Mouse (Mus musculus): ENCODE results near the gene Alox12b.

Alox12b gene

DNA sequence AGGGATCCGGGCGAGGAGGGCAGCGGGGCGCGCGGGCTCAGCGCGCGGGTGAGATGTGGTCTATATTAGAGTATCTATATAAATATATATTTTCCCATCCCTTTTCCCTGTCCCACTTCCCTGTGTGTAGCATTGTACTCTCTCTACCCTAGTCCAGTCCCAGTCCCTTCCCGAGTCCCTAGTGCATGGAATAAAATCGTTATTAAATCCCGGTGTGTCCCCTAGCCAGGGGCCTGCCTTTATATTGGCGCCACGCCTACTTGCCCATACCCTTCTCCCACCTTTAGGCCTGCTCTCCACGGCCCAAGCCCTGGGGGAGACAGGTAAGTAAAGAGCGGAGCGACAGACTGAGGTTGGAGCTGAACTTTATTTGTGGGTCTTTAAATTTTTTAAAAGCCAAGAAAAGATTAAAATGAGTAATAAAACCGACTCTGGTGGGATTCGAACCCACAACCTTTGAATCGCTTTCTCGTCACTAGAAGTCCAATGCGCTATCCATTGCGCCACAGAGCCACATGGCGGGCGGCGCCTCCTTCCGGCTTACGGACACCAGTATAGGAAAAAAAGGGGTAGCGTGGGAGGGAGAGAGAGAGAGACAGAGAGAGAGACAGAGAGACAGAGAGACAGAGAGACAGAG lies 33.6 kb upstream of the Alox12b start:
- peak; percentile 97 for DNase-seq (ENCODE audit: low spot score in 2 of 2)

DNA sequence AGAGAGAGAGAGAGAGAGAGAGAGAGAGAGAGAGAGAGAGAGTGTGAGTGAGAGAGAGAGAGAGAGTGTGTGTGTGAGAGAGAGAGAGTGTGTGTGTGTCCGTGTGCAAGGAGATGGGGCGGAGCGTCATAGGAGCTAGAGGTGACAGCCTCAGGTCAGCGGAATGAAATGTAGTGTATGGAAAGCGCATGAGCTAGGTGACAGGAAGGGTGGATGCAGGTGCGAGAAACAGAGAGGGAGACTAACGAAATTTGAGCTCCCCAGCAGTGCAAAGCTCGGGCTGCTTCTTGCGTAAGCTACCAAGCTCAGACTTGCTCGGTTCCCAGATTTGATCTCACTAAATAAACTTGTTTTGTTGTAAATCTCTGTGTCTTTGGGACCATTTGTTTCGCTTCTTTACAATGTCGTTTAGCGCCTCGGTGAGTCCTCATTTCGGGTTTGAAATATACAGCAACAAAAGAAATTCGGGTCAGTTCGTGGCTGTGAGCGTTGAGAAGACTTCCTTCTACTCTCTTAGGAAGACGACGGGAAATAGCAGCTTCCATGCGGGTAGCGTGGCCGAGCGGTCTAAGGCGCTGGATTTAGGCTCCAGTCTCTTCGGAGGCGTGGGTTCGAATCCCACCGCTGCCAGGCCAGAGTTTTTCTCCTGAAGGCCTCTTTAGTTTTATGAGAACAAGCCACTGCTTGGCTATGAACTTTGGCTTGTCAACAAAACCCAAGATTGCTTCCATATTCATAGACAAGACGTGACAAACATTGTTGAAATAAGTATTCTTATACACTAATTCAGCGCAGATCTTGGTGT lies 32.9 kb upstream of the Alox12b start:
- peak; percentile 96 to 98 for DNase-seq (ENCODE audit: low spot score in 2 of 2)

DNA sequence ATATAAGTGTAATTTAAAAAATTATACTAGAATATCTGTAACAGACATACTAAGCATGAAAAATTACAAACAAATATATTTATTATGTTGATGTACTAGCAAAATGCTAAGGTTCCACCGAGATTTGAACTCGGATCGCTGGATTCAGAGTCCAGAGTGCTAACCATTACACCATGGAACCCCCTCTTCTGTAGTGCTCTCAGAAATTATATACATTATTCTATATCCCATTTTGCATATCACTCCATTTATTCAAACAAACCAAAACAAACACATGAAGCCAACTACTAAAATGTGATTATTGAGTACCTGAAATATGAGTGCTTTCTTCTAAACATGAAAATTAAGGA lies 32.3 kb upstream of the Alox12b start:
- peak; percentile 64 to 78 for DNase-seq (ENCODE audit: low spot score in 2 of 2)

DNA sequence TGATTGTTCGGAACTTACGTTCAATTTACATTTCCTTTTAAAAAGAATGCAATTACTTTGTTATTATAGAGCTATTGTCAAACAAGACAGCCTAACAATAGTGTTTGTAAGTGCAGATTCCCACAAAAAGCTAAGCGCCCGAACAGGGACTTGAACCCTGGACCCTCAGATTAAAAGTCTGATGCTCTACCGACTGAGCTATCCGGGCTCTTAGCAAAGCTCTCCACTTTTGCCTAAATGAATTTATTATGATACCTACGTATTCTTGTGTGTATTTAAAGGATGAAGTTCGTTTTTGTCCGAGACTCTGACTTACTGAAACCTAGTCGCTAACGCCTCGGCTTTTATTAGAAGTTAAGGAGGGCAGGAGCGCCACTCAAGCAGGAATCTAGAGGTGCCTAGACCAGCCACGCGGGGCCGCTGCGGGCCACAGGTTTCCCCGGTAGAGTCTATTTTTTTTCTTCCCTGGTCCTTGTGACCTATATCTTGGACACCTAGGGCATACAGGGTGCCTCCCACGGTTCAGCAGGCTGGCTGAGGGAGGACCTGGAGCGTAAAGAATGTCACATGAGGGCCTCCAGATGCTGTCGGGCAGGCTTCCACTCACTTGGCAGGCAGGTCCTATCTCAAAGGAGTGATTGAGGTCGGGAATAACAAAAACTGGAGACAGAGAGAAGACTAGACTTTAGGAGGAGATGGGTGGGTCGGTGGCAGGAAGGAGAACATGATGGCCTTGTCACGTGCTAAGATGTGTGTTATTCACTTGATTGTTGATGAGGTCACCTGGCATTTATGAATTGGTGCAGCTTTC lies 31.5 kb upstream of the Alox12b start:
- peak; percentile 83 to 86 for DNase-seq (ENCODE audit: low spot score in 2 of 2)

DNA sequence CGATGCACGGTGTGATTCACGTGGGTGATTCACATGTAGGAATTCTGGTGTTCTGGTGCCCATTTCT lies 31.1 kb upstream of the Alox12b start, which contains the start of gene Aloxe3:
Aloxe3 (plus strand) TSS at position 45 of the 67 bp plus-strand sequence.
- DNase-seq (ENCODE audit: low spot score in 2 of 2) = no peak

DNA sequence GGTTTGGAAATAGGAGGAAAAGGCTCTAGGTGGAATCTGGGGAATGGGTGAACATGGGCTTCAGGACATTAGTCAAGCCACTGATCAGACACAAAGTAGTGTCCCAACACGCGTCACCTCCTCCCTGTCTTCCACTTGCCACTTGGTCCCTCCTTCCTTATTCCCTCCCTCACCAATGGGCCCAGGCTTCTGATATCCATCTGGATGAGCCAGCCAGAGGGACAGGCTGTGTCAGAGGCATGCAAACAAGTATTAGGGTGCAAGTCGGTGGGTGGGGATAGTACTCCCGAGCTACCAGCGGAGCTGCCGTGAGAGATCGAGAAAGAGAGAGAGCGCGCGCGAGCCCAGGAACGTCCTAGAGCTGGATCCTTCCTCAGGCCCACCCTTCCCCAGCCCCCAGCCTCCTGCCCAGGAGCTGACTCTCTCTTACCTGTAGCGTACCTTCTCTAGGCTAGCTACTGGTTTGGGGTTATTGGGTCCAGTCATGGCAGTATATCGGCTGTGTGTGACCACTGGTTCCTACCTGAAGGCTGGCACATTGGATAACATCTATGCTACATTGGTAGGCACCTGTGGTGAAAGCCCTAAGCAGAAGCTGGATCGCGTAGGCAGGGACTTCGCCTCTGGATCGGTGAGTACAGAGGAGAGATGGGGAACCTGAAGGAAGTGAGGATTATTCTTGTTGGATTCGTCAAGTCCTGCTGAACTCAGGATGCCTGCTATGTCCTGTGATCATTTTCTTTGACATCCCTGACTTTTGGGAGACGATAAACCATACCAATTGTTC lies 30.7 kb upstream of the Alox12b start:
- DNase-seq (ENCODE audit: low spot score in 2 of 2) = no peak

DNA sequence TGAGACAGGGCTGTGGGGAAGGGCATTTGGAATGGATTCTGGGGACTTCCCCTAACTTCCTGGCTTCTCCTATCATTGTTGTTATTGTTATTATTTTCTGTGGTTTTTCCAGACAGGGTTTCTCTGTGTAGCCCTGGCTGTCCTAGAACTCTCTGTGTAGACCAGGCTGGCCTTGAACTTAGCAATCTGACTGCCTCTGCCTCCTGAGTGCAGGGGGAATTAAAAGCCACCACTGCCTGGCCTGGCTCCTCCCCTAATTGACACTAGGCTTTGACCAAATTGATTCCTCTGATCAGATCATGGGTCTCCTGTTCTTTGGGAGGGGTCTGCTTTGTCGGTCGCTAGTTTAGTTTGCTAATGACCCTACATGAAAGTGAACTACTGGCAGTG lies 30.1 kb upstream of the Alox12b start:
- no peak for DNase-seq (ENCODE audit: low spot score in 2 of 2)

DNA sequence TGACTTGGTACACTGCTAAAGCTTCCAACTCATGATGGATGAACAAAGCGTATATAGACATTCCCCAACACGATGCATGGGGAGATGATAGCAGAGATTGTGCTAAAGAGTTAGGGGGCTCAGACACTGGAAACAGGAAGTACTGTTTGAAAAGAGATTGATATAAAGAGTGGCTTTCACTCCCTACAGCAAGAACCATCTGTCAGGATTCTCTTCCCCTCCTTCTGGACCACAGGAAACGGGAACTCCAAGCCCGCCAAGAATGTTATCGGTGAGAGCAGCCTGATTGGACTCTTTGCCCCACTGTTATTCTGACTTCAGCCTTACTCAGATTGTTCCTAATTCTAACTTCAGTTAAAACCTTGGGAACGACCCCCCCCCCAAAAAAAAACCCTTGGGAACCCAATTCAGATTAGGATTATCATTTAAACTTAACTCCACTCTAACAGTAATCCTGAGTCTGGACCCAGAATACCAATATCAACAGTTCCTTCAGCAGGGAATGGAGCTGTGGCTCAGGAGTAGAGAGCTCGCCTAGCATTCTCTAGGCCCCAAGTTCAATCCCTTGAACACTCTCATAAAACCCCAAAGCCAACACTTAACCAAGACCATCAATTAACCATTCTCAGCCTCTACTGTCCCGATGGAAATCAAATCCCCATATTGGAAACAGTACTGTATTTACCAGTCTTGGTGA lies 28.2 kb upstream of the Alox12b start:
- DNase-seq (ENCODE audit: low spot score in 2 of 2) = no peak

DNA sequence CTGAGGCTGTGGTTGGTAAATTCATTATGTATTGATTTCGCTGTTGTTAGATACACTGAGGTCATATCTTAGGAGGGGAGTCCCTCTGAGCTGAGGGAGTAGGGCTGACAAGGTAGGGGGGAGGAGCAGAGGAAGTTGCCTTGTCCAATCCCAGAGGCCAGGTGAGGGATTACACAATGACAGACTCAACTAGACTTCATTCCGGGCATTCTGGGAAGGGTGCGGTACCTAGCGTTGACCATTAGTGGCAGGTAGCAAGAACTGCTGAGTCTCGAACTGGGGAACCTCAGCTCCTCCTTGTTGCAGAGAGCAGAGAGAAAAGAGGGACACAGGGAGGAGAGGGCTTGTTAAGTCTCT lies 23.2 kb upstream of the Alox12b start:
- DNase-seq (ENCODE audit: low spot score in 2 of 2) = no peak

DNA sequence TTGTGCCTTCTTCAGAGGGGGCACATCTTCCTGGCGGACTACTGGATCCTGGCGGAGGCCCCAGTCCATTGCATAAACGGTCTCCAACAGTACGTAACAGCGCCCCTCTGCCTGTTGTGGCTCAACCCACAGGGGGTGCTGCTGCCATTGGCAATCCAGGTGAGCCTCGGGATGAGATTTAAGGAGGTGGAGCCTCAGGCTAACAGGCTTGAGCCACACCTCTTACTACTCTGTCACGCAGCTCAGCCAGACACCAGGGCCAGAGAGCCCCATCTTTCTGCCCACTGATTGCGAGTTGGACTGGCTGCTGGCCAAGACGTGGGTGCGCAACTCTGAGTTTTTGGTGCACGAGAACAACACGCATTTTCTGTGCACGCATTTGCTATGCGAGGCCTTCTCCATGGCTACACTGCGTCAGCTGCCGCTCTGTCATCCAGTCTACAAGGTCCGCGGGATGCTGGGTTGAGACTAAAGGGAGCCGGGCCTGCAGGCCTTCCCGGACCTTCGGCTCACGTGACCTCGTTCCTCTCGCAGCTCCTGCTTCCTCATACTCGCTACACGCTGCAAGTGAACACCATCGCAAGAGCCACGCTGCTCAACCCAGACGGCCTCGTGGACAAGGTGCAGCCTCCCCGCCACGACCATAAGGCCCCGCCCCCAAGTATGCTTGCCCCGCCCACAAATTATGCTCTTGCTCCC lies 22.7 kb upstream of the Alox12b start:
- peak; percentile 87 to 91 for DNase-seq (ENCODE audit: low spot score in 2 of 2)

DNA sequence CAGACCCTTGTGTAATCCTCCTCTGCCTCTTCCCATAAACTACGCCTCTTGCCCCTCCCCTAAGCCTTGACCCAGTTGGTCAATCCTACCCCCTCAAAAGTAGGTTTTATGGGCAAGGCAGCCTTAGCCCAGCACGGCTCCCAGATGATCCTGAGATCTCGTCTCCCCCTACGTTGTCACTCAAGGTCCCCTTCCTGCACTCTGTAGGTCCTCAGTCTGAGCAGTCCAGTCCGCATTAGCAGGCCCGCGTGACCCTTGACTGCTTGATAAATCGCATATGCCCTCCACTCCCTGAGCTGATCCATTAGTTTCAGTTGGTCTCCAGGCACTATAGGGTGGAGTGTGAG lies 22.2 kb upstream of the Alox12b start:
- no peak for DNase-seq (ENCODE audit: low spot score in 2 of 2)

DNA sequence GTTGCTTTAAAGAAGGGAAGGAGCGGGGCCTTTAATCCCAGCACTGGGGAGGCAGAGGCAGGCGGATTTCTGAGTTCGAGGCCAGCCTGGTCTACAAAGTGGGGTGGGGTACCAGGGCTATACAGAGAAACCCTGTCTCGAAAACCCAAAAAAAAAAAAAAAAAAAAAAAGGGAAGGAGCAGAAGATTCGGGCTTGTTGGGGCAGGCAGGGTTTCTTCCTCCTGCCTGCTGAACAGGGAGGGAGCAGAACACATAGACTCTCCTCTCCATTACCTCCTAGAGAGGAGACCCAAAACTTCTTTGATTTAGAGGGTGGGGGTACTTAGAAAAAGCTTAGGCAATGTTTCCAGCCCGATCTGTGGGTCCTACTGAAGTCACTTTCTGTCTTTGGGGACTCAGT lies 21.4 kb upstream of the Alox12b start:
- DNase-seq (ENCODE audit: low spot score in 2 of 2) = no peak

DNA sequence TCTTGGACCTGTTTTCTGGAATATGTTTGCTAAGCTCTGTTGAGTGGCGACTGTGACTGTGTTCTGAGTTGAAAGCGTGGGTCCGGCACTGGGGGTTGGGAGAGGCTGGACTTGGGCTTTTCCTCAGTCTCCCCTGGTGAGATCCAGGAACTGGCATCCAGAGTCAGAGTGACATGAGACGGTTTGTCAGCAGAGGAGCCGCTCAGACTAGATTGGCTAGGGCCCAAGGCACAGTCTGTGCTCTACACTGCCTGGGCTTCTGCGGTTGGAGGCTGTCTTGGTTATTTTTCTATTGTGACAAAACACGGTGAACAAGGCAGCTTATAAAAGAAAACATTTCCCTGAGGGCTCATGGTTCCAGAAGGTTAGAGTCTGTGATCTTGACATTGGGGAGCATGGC lies 9.2 kb upstream of the Alox12b start:
- no peak for DNase-seq (ENCODE audit: low spot score in 2 of 2)

DNA sequence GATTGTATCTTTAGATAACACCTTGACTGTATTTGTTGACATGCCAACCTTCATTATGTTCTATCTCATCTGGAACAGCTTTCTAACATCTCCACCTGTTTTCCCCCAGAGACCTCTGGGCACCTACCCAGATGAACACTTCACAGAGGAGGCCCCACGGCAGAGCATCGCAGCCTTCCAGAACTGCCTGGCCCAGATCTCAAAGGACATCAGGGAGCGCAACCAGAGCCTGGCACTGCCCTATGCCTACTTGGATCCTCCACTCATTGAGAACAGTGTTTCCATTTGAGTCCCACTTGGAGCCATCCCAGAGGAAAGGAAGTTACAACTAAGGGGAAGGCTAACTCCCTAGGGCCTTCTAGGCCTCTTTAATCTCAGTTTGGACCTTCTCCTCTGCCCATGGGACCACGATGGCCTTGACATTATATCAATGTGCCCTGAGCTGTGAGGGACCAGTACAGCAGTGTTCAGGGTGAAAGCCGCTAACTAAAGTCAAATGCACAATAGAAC lies 8.3 kb upstream of the Alox12b start:
- DNase-seq (ENCODE audit: low spot score in 2 of 2) = no peak

DNA sequence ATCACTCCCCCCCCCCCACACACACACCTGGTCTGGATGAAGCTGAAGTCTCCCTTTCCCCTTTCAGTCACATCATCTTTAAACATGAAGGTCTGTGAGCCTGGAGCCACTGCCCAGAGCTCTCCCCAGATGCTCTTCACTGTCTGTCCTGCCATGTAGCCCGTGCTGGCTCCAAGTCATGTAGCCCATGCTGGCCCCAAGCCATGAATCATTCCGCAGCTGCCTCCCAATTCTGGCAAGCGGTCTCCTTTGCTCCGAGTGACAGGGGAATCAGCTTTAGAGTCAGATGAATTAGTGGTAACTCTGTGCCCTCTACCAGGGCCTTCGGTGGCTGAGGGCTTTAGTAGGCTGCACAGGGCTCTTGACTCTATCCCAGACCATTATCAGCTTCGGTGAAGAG lies 7.1 kb upstream of the Alox12b start:
- DNase-seq (ENCODE audit: low spot score in 2 of 2) = no peak

DNA sequence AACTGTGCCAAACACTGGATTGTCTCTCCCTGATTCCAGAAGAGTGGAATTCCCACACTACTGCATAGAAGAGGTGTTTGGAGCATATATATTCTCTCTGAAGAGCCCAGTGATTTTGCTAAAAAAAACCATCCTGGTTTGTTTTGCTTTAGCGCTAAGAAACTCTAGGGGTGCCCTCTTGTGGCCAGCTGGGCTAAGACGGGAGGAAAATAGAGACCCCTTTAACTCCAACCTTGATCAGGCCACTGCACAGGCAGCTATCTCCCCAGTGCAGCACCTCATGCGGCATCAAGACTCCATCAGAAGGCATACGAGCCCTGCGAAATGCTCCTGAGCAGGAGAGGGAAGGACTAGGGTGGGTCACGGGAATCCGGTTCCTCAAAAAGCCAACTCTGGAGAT lies 6.3 kb upstream of the Alox12b start:
- peak; percentile 70 to 76 for DNase-seq (ENCODE audit: low spot score in 2 of 2)

DNA sequence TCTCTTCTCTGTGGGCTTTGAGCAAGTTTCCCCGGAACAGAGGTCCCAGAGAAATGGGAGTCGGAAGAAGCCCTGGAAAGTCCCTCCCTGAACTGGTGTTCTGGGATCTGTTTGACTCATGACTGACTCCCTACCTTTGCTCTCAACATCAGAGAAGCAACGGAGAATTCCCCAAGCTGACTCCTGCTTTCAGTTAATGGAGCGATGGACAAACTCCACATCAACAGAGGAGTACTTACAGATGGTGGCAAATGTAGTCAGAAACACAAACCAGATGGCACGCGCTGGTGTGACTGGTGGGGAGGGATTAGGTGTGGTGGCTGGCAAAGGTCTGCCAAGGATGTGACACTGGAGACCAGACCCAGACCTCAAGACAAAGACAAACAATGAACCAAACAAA lies 5.8 kb upstream of the Alox12b start:
- no peak for DNase-seq (ENCODE audit: low spot score in 2 of 2)

DNA sequence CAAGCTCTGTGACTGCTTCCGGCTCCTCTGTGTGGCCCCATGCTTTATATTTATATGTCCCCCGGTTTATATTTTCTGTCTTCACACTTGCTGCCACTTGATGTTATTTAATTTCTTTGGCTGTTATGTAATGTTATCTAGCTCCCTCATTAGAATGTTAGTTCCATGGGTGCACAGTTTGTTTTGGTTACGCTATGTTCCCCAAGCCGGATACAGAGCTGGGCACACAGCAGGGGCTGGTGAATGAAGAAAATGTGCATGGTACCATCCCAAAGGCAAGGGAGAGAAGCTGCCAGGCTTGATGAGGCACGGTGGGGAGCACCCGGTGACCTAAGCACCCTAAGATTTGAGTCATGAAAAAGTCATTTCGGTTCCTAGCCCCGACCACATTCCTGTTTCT lies 3.0 kb upstream of the Alox12b start:
- DNase-seq (ENCODE audit: low spot score in 2 of 2) = no peak

DNA sequence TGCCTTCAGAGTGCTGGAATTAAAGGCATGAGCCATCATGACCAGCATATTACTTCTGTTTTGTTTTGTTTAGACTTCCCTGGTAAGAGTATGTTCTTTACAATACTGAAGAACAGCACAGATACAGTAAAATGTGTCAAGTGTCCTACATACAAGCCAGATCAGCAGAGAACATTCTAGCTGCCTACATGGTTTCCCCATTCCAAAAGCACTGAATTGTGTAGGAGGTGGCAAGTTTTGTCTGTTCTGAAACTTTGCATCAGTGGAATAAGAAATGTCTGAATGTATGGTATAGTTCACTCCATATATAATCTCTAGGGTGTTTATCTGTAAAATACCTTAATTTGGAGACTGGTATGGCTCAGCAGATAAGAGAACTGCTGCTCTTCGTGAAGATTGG lies 1.4 kb upstream of the Alox12b start:
- DNase-seq (ENCODE audit: low spot score in 2 of 2) = no peak

DNA sequence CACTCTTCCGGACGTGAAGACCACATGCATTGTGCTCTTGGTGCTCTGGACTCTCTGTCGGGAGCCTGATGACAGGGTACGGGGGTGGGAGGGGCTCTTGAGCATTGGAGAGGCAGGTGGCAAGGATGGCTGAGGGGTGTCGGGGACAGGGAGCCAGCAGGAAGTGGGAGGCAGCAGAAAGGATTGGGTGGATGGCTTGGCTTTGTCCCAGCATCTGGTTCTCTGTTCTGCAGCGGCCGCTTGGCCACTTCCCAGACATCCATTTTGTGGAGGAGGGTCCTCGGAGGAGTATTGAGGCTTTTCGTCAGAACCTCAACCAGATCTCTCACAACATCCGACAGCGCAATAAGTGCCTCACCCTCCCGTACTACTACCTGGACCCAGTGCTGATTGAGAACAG lies 12.5 kb downstream of the Alox12b start:
- DNase-seq (ENCODE audit: low spot score in 2 of 2) = peak; percentile 62 to 63

DNA sequence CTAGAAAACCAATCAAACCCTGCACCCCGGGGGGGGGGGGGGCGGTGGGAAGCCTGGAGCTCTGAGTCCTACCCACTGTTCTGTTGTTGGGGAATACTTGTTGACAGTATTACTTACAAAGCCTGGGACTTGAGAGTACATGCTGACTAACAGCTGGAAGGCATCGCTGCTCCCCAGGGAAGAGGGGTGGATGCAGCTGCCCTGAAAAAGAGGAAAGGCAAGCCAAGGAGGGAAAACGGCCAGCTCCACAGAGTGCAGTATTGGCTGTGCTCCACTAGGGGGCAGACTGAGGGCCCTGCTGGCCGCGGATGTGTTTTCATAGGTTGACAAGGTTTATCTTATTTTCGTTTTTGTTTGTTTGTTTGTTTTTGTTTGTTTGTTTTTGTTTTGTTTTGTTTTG lies 14.8 kb downstream of the Alox12b start:
- DNase-seq (ENCODE audit: low spot score in 2 of 2) = peak in 1 of 2 experiments; percentile 57

All from right cerebral cortex, adult 2 months (tissue).